Mouse (Mus musculus): ENCODE measurements around the gene Rbm20. TPM values are rescaled to one million over a fixed set of nuclear protein-coding genes. Genes with fewer than 3 reads are reported as not detected.

Gene Rbm20
- total and polyA plus RNA-seq, 3 experiments: 37.3 to 58.6 TPM; not detected in 1

GRCm38 (mm10) chr19:53768478-53768877 lies 91.4 kb downstream of the Rbm20 start:
- Histone ChIP-seq H3K4me3 (ENCODE audit: control insufficient read depth in 1 of 2, insufficient read depth in 1 of 2, low read depth in 2 of 2, low read length in 2 of 2) (no peak overlapping the region), H3K79me2 (ENCODE audit: control insufficient read depth, insufficient read depth, low read length, poor library complexity) (no peaks in the 10 kb centered on the region), H3K27me3 (ENCODE audit: control insufficient read depth in 1 of 2, insufficient read depth in 2 of 2, low read length in 2 of 2) (no peaks in the 10 kb centered on the region), H3K4me1 (ENCODE audit: control insufficient read depth in 1 of 2, insufficient read depth in 2 of 2, low read length in 2 of 2) (peaks cover under 1 to 8% of the 10 kb centered on the region in 2 experiments; a peak in 3 of 4 replicates), H3K9me3 (replicated peaks; ENCODE audit: insufficient read depth, low read length) (no peaks in the 10 kb centered on the region), H3K9ac (ENCODE audit: control insufficient read depth, low read depth, low read length, poor library complexity, severe bottlenecking) (0 out of 2 replicates have a peak overlapping the region, but pooled peaks have one; percentile 9), H3K27ac (ENCODE audit: control insufficient read depth, low read depth, low read length) (no peak overlapping the region), H3K36me3 (ENCODE audit: control insufficient read depth in 1 of 2, insufficient read depth in 2 of 2, low read length in 2 of 2) (peaks cover 0 to 3% of the 10 kb centered on the region in 2 experiments; a peak in 2 of 4 replicates)
- peak; percentile 85 for DNase-seq (ENCODE audit: low read depth, low spot score)
- TF ChIP-seq NRF1 (IDR thresholded peaks at IDR 0.05; ENCODE audit: insufficient read depth, low read depth, low read length, poor library complexity, severe bottlenecking) (peak; percentile 21; the same call in 1 of the 2 replicates), CHD2 (IDR thresholded peaks at IDR 0.05; ENCODE audit: low read length) (no peak), JUND (IDR thresholded peaks at IDR 0.05; ENCODE audit: low read depth, low read length) (0 out of 2 replicates have a peak, but pooled peaks have one; percentile 58), HCFC1 (IDR thresholded peaks at IDR 0.05; ENCODE audit: low read depth, low read length) (0 out of 2 replicates have a peak, but pooled peaks have one; percentile 18), NELFE (IDR thresholded peaks at IDR 0.05; ENCODE audit: low read depth, low read length) (no peak), ZNF384 (IDR thresholded peaks at IDR 0.05; ENCODE audit: low read depth, low read length) (peak; percentile 45; the same call in 1 of the 2 replicates), POLR2A (IDR thresholded peaks at IDR 0.05; ENCODE audit: control insufficient read depth in 1 of 2, insufficient read depth in 1 of 2, low read depth in 1 of 2, low read length in 2 of 2, poor library complexity in 1 of 2) (no peak), MXI1 (IDR thresholded peaks at IDR 0.05; ENCODE audit: low read depth, low read length) (peak; percentile 45; the same call in 1 of the 2 replicates), CHD1 (IDR thresholded peaks at IDR 0.05; ENCODE audit: low read depth, low read length) (no peak), ETS1 (IDR thresholded peaks at IDR 0.05; ENCODE audit: low read depth, low read length) (no peak), POLR2AphosphoS2 (IDR thresholded peaks at IDR 0.05; ENCODE audit: low read length) (no peak), ELF1 (IDR thresholded peaks at IDR 0.05; ENCODE audit: low read depth, low read length) (0 out of 2 replicates have a peak, but pooled peaks have one; percentile 19), RAD21 (IDR thresholded peaks at IDR 0.05; ENCODE audit: low read depth, low read length) (no peak; the same call in none of the 2 replicates), TAL1 (IDR thresholded peaks at IDR 0.05; ENCODE audit: low read length) (no peak), GATA1 (IDR thresholded peaks at IDR 0.05; ENCODE audit: low read depth, low read length) (no peak), ZC3H11A (IDR thresholded peaks at IDR 0.05; ENCODE audit: low read depth, low read length) (peak; percentile 100), E2F4 (IDR thresholded peaks at IDR 0.05; ENCODE audit: borderline replicate concordance, low read depth, low read length) (no peak), KAT2A (conservative IDR thresholded peaks at IDR 0.05; ENCODE audit: low read depth, low read length) (no peak), ZKSCAN1 (IDR thresholded peaks at IDR 0.05; ENCODE audit: low read depth, low read length) (no peak), MAFK (IDR thresholded peaks at IDR 0.05; ENCODE audit: borderline replicate concordance, low read depth, low read length) (no peak), MAZ (IDR thresholded peaks at IDR 0.05; ENCODE audit: low read depth, low read length) (peak; percentile 43; the same call in 1 of the 2 replicates), UBTF (IDR thresholded peaks at IDR 0.05; ENCODE audit: borderline replicate concordance, insufficient read depth, low read depth, low read length) (no peak), POLR2AphosphoS5 (IDR thresholded peaks at IDR 0.05; ENCODE audit: borderline replicate concordance, low read depth, low read length) (no peak), MEF2A (IDR thresholded peaks at IDR 0.05; ENCODE audit: extremely low read depth, insufficient replicate concordance, low read depth, low read length, poor library complexity, severe bottlenecking) (no peak), MYB (IDR thresholded peaks at IDR 0.05; ENCODE audit: low read depth, low read length) (no peak), MYC (IDR thresholded peaks at IDR 0.05; ENCODE audit: low read depth, low read length) (0 out of 2 replicates have a peak, but pooled peaks have one; percentile 50), TBP (IDR thresholded peaks at IDR 0.05; ENCODE audit: low read depth, low read length) (no peak), BHLHE40 (IDR thresholded peaks at IDR 0.05; ENCODE audit: borderline replicate concordance, low read depth, low read length) (peak; percentile 51; the same call in 1 of the 2 replicates), RCOR1 (IDR thresholded peaks at IDR 0.05; ENCODE audit: low read depth, low read length) (no peak), SIN3A (IDR thresholded peaks at IDR 0.05; ENCODE audit: low read length) (peak; percentile 66; the same call in 1 of the 2 replicates), TCF12 (IDR thresholded peaks at IDR 0.05; ENCODE audit: low read depth, low read length) (no peak), ZMIZ1 (IDR thresholded peaks at IDR 0.05; ENCODE audit: low read depth, low read length) (no peak), SMC3 (IDR thresholded peaks at IDR 0.05; ENCODE audit: low read depth, low read length) (peak; percentile 99), CTCF (IDR thresholded peaks at IDR 0.05 in 2 of 3, conservative IDR thresholded peaks at IDR 0.05 in 1 of 3; ENCODE audit: control insufficient read depth in 1 of 3, insufficient read depth in 1 of 3, low read depth in 2 of 3, low read length in 3 of 3, poor library complexity in 1 of 3, severe bottlenecking in 1 of 3) (peak; percentile 49 to 95 (median 91)), USF1 (IDR thresholded peaks at IDR 0.05; ENCODE audit: low read depth, low read length) (no peak), MAX (IDR thresholded peaks at IDR 0.05; ENCODE audit: low read length) (no peak), EP300 (IDR thresholded peaks at IDR 0.05; ENCODE audit: low read depth in 1 of 2, low read length in 2 of 2) (no peak), GABPA (IDR thresholded peaks at IDR 0.05; ENCODE audit: low read depth, low read length) (no peak)

Measured in MEL (cell line).